Mouse (Mus musculus) intestine, embryonic 16.5 days (tissue): ENCODE measurements around the gene Mnat1. TPM values are rescaled to one million over a fixed set of nuclear protein-coding genes. Genes with fewer than 3 reads are reported as not detected.
"Not testable (repeated sequence)": the region's sequence is repeated elsewhere in the genome, so short reads cannot be mapped to it uniquely, and the experiment has no call there.

Source experiments
- ATAC-seq: fragments of 200-750 bp; cut with Nextera tagmentation; 2 replicates; pipeline ENCODE4 v1.8.0; 2017; ENCODE audit warnings: moderate TSS enrichment, moderate library complexity
- H3K27ac ChIP-seq: fragments of 300-500 bp; sonication (generic); 2 replicates; pipeline ENCODE4 v1.5.1; 2014; ENCODE audit warnings: mild to moderate bottlenecking, low read length
- H3K27me3 ChIP-seq: fragments of 300-500 bp; sonication (generic); replicated peaks from 2 replicates; pipeline ENCODE4 v1.6.1; 2014; ENCODE audit warnings: low read length, control low read depth, mixed read lengths; ENCODE audit not compliant: control insufficient read depth, insufficient read depth
- H3K36me3 ChIP-seq: fragments of 300-500 bp; sonication (generic); 2 replicates; pipeline ENCODE4 v1.6.1; 2014; ENCODE audit warnings: low read length, control low read depth; ENCODE audit not compliant: control insufficient read depth, insufficient read depth
- H3K4me1 ChIP-seq: fragments of 300-500 bp; sonication (generic); 2 replicates; pipeline ENCODE4 v1.6.1; 2014; ENCODE audit warnings: low read length, control low read depth, mixed read lengths; ENCODE audit not compliant: control insufficient read depth, insufficient read depth
- H3K4me2 ChIP-seq: fragments of 300-500 bp; sonication (generic); 2 replicates; pipeline ENCODE4 v1.6.1; 2014; ENCODE audit warnings: low read depth, low read length, control low read depth
- H3K4me3 ChIP-seq: fragments of 300-500 bp; sonication (generic); 2 replicates; pipeline ENCODE4 v1.5.1; 2014; ENCODE audit warnings: mild to moderate bottlenecking, low read length
- H3K9ac ChIP-seq: fragments of 300-500 bp; sonication (generic); 2 replicates; pipeline ENCODE4 v1.6.1; 2014; ENCODE audit warnings: low read depth, low read length
- H3K9me3 ChIP-seq: fragments of 300-500 bp; sonication (generic); 2 replicates; pipeline ENCODE4 v1.6.1; 2016; ENCODE audit warnings: low read length, control low read depth; ENCODE audit not compliant: control insufficient read depth
- WGBS: fragments of 180-500 bp; shearing (Covaris S2); extraction: QIAGEN DNeasy Blood & Tissue Kit; methylation state at CpG from one replicate; pipeline ENCODE4 v1.1.7; 2014; 5-methylcytosine and 5-hydroxymethylcytosine counted together
- polyA plus RNA-seq: library from polyadenylated mRNA; unstranded; fragments of >200 nt; fragmentation: Nextera tagmentation; extraction: Ambion mirVana; gene quantifications from 2 replicates; pipeline ENCODE4 v1.2.1, GENCODE M21; 2015

Mnat1 gene
- polyA plus RNA-seq, 1 experiment from 2014 or later = 21.1 TPM

DNA sequence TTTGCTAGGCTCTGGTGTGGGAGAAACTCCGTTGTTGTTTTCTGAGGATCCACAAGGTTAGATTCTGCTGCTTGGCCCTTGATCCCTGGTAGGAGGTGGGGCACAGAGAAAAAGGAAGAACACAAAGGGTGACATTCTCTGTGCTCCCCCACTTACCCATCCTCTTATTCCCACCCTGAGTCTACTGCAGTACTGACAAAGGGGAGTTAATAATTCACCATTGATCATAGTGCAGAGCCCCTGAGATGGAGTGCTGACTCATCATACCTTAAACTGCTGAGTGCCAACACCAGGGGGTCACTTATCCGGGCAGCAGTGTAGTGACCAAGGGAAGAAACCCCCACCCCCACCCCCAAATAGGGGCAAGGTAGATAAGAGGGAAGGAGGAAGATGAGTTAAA is 28.9 kb upstream of the Mnat1 start:
- Histone ChIP-seq H3K36me3 (no peaks in the 10 kb centered on the region), H3K4me2 (no peak overlapping the region), H3K27ac (no peak overlapping the region), H3K27me3 (no peaks in the 10 kb centered on the region), H3K9ac (no peak overlapping the region), H3K9me3 (no peaks in the 10 kb centered on the region), H3K4me3 (no peak overlapping the region), H3K4me1 (no peaks in the 10 kb centered on the region)
- 20% methylated on average over 2 of the region's 2 CpGs for WGBS
- peak; percentile 36; the same call in 1 of the 2 replicates for ATAC-seq

DNA sequence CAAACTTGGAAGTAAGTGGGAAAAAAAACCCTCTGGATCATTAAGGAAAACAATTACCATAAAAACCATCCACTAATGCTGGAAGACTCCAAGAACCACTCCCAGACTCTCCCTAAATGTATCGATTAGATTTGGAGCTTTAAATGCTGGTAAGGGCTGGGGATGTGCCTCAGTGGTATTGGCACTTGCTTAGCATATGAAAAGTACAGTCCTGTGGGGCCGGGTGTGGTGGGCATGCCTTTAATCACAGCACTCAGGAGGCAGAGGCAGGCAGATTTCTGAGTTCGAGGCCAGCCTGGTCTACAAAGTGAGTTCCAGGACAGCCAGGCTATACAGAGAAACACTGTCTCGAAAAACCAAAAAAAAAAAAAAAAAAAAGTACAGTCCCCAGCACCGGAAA is 27.3 kb upstream of the Mnat1 start:
- not testable (repeated sequence) for H3K27me3 ChIP-seq, H3K4me3 ChIP-seq, H3K27ac ChIP-seq, H3K4me1 ChIP-seq, H3K9me3 ChIP-seq, H3K4me2 ChIP-seq, ATAC-seq, H3K9ac ChIP-seq, H3K36me3 ChIP-seq
- WGBS = 93% methylated on average over 5 of the region's 5 CpGs

- H3K9me3 ChIP-seq = no peaks in the 10 kb centered on the region; the same call in 1 of the 2 replicates
- no peaks in the 10 kb centered on the region for H3K36me3 ChIP-seq
- no peak overlapping the region for H3K27ac ChIP-seq
- no peak for ATAC-seq
- H3K4me1 ChIP-seq = no peaks in the 10 kb centered on the region
- no peaks in the 10 kb centered on the region for H3K27me3 ChIP-seq
- H3K4me3 ChIP-seq = no peak overlapping the region
- H3K9ac ChIP-seq = no peak overlapping the region
- WGBS = 83% methylated on average over 4 of the region's 4 CpGs
- no peak overlapping the region for H3K4me2 ChIP-seq
Observed at GRCm38 (mm10) chr12:73098593-73098992, 24.9 kb upstream of the Mnat1 start.

DNA sequence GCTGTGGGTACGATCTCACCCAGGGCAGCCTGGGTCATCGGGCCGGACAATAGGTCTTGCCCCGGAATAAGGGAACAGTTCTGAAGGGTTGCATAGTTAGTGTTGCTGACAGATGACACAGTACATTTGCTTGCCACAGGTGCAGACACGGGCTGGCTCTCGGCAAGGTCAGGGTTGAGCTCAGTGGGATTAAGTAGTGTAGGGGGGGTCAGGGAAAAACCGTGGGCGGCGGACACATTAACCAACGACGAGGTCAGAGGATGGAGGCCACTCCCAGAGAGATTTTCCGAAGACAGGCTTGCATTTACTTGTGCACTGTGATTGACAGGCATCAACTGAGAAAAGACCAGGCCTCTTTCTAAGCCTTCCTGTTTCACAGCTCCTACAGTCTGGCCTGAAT is 19.8 kb upstream of the Mnat1 start:
- no peak overlapping the region for H3K4me2 ChIP-seq
- H3K27ac ChIP-seq = no peak overlapping the region
- H3K36me3 ChIP-seq = no peaks in the 10 kb centered on the region
- H3K4me3 ChIP-seq = no peak overlapping the region
- no peaks in the 10 kb centered on the region for H3K4me1 ChIP-seq
- no peaks in the 10 kb centered on the region; the same call in 1 of the 2 replicates for H3K9me3 ChIP-seq
- no peak overlapping the region for H3K9ac ChIP-seq
- no peaks in the 10 kb centered on the region for H3K27me3 ChIP-seq
- 93% methylated on average over 12 of the region's 12 CpGs for WGBS
- ATAC-seq = no peak

DNA sequence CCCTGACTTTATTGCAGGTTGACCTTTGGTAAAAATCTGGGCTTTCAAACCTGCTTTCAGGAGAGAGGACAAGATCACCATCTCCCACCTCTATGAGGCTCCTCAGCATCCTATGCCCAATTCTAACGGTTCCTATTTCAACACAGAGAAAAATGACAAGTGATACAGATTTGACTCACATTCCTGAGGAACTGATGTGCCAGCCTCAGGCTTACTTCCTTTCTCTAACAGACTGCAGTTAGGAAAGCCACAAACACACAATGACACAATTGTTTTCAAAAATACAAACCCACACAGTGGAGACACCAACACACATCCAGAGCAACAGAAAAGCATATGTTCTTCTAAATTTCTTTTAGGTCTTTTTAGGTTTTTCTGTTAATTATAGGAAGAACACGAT is 15.7 kb upstream of the Mnat1 start:
- no peaks in the 10 kb centered on the region; the same call in 1 of the 2 replicates for H3K9me3 ChIP-seq
- H3K4me2 ChIP-seq = no peak overlapping the region
- 74% methylated on average over 2 of the region's 2 CpGs for WGBS
- no peak overlapping the region for H3K4me3 ChIP-seq
- ATAC-seq = no peak
- H3K4me1 ChIP-seq = peaks cover 19% of the 10 kb centered on the region
- H3K27me3 ChIP-seq = peaks cover 3% of the 10 kb centered on the region; the same call in 1 of the 2 replicates
- H3K9ac ChIP-seq = no peak overlapping the region
- no peaks in the 10 kb centered on the region for H3K36me3 ChIP-seq
- H3K27ac ChIP-seq = no peak overlapping the region

- H3K4me1 ChIP-seq = peaks cover 19% of the 10 kb centered on the region
- 0 out of 2 replicates have a peak overlapping the region, but pooled peaks have one; percentile 33 for H3K9ac ChIP-seq
- no peak overlapping the region for H3K27ac ChIP-seq
- WGBS = 7% methylated on average over 23 of the region's 23 CpGs
- 0 out of 2 replicates have a peak, but pooled peaks have one; percentile 52 for ATAC-seq
- H3K9me3 ChIP-seq = no peaks in the 10 kb centered on the region
- peaks cover 3% of the 10 kb centered on the region for H3K27me3 ChIP-seq
- H3K4me3 ChIP-seq = peak overlapping the region; percentile 69
- no peaks in the 10 kb centered on the region for H3K36me3 ChIP-seq
- H3K4me2 ChIP-seq = peak overlapping the region; percentile 100
Observed at GRCm38 (mm10) chr12:73110431-73111111, 12.9 kb upstream of the Mnat1 start.

DNA sequence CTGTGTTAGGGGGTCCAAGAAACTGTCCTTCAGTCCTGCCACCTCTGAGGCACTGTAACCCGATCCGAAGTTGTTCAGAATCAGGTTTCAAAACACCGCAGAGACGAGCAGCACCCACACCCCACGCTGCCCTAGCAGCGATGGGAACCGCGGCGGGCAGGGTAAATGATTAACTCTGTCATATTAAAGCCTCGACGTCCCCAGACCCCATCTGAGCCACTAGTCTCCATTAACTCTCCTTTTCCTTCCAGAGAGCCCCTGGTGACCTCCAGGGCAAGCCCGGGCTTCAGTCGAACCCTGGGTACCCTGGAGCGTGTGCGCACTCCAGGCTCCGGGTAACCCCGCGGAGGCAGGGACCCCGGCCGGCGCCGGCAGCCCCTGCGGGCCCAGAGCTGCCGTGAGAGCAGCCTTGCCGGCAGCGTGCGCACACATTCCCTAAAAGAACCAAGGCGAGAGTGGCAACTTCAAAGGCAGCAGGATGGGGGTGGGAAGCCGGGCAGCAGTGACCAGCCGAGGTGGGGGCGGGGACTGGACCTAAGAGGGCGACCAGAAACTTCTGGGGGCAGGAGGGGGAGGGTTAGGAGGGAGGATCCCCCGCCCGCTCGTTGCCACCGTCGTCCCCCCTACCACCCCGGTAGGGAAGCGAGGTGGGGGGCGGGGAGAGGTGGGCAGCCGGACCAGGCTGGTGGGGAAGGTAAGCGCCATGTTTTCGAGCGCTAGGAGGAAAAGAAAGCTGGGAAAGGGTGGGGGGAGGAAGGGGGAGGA is 11.8 kb upstream of the Mnat1 start:
- Histone ChIP-seq H3K9ac (peak overlapping the region; percentile 69), H3K27ac (no peak overlapping the region), H3K4me3 (peak overlapping the region; percentile 69), H3K4me1 (peaks cover 19% of the 10 kb centered on the region), H3K36me3 (no peaks in the 10 kb centered on the region), H3K27me3 (peaks cover 3% of the 10 kb centered on the region), H3K4me2 (peak overlapping the region; percentile 100), H3K9me3 (no peaks in the 10 kb centered on the region)
- peak; percentile 53 for ATAC-seq
- WGBS = under 1% methylated on average over 43 of the region's 44 CpGs

GRCm38 (mm10) chr12:73112326-73113087 is 11.0 kb upstream of the Mnat1 start:
- WGBS = under 1% methylated on average over 68 of the region's 71 CpGs
- peaks cover 3% of the 10 kb centered on the region for H3K27me3 ChIP-seq
- H3K9ac ChIP-seq = peak overlapping the region; percentile 69
- H3K4me3 ChIP-seq = peak overlapping the region; percentile 69
- H3K27ac ChIP-seq = no peak overlapping the region
- H3K36me3 ChIP-seq = no peaks in the 10 kb centered on the region
- peak; percentile 38 for ATAC-seq
- no peaks in the 10 kb centered on the region for H3K9me3 ChIP-seq
- H3K4me1 ChIP-seq = peaks cover 19% of the 10 kb centered on the region
- peak overlapping the region; percentile 100 for H3K4me2 ChIP-seq

DNA sequence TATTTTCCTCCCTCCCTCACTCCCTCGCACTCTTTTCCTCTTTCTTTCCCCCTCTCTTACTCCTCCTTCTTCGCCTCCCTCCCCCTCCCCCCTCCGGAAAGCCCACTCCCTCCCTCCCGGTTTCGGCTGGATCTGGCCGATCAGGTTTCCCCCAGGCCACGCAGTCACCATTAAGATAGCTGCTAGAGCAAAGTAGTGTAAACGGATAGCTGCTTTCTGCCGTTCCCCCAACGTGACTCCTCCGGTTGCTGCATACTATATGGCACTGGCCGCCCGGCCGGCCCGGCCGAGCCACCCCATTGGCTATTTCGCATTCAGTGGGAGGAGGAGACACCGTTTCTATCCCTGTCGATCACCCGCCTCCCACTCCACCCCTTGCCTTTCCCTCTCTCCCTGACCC is 10.3 kb upstream of the Mnat1 start, which contains the start of gene Six4:
Gene Six4 (minus strand): TSS at position 261 of the 400 bp plus-strand sequence.
- peaks cover 19% of the 10 kb centered on the region for H3K4me1 ChIP-seq
- peak within 1 kb of the TSS; percentile 69 for H3K4me3 ChIP-seq
- H3K9ac ChIP-seq = peak within 1 kb of the TSS; percentile 69
- ATAC-seq = peak; percentile 85
- 0% methylated on average over 19 of the region's 20 CpGs for WGBS
- no peaks in the 10 kb centered on the region for H3K36me3 ChIP-seq
- H3K9me3 ChIP-seq = no peaks in the 10 kb centered on the region
- H3K27ac ChIP-seq = no peak within 1 kb of the TSS
- H3K4me2 ChIP-seq = peak within 1 kb of the TSS; percentile 100
- peaks cover 3% of the 10 kb centered on the region for H3K27me3 ChIP-seq
